Mouse (Mus musculus) embryo, embryonic 9.5 days (tissue): ENCODE measurements around the gene Aqp5.

Experiments
- DNase-seq: peaks from one replicate; pipeline ENCODE4 v3.0.0-alpha.2; 2017; ENCODE audit errors: extremely low spot score

Aqp5 gene

GRCm38 (mm10) chr15:99590429-99591084 is at the start of gene Aqp5:
TSS of gene Aqp5 (plus strand) at chr15:99590782.
- DNase-seq: no peak

GRCm38 (mm10) chr15:99544047-99544446 is 46.5 kb upstream of the Aqp5 start:
- DNase-seq: no peak

GRCm38 (mm10) chr15:99546596-99546995 is 44.0 kb upstream of the Aqp5 start:
- DNase-seq: no peak

- DNase-seq: no peak
These were observed 42.9 kb upstream of the Aqp5 start for GRCm38 (mm10) chr15:99547732-99548131.

GRCm38 (mm10) chr15:99549901-99550300 is 40.7 kb upstream of the Aqp5 start:
- DNase-seq: no peak

- no peak for DNase-seq
These were observed 36.8 kb upstream of the Aqp5 start for GRCm38 (mm10) chr15:99553767-99554166.

GRCm38 (mm10) chr15:99558947-99559346 is 31.6 kb upstream of the Aqp5 start:
- DNase-seq: no peak

- no peak for DNase-seq
These were observed 30.3 kb upstream of the Aqp5 start for GRCm38 (mm10) chr15:99560246-99560645.

- DNase-seq: no peak
These were observed 23.2 kb upstream of the Aqp5 start for GRCm38 (mm10) chr15:99567371-99567770.

- DNase-seq: no peak
These were observed 21.9 kb upstream of the Aqp5 start for GRCm38 (mm10) chr15:99568682-99569081.

GRCm38 (mm10) chr15:99569123-99569522 is 21.5 kb upstream of the Aqp5 start:
- no peak for DNase-seq

- DNase-seq: no peak
These were observed 11.6 kb upstream of the Aqp5 start, which contains the start of gene Aqp2 for GRCm38 (mm10) chr15:99578802-99579485. TSS of gene Aqp2 (plus strand) at chr15:99579055.

- peak; percentile 61 for DNase-seq
These were observed 6.9 kb upstream of the Aqp5 start for GRCm38 (mm10) chr15:99583463-99584344.

GRCm38 (mm10) chr15:99584407-99585202 is 6.0 kb upstream of the Aqp5 start:
- peak; percentile 51 for DNase-seq

GRCm38 (mm10) chr15:99585741-99586140 is 4.8 kb upstream of the Aqp5 start:
- DNase-seq: no peak

GRCm38 (mm10) chr15:99586525-99586924 is 4.1 kb upstream of the Aqp5 start:
- DNase-seq: no peak

GRCm38 (mm10) chr15:99589237-99589636 is 1.3 kb upstream of the Aqp5 start:
- no peak for DNase-seq

GRCm38 (mm10) chr15:99589704-99590103 is 878 bp upstream of the Aqp5 start:
- DNase-seq: no peak

- no peak for DNase-seq
These were observed 1.6 kb downstream of the Aqp5 start for GRCm38 (mm10) chr15:99592177-99592576.

GRCm38 (mm10) chr15:99592877-99593276 is 2.3 kb downstream of the Aqp5 start:
- no peak for DNase-seq

- DNase-seq: no peak
These were observed 4.4 kb downstream of the Aqp5 start for GRCm38 (mm10) chr15:99594951-99595350.
